Mouse (Mus musculus) C2C12 (cell line): ENCODE measurements around the gene Rbm8a.

ENCODE experiments used
- CTCF ChIP-seq: IDR thresholded peaks from one replicate; pipeline ENCODE4 v1.5.1; 2011; ENCODE audit not compliant: control insufficient read depth, insufficient read depth, insufficient read length
- MAX ChIP-seq: IDR thresholded peaks from one replicate; pipeline ENCODE4 v1.6.1; 2011; ENCODE audit warnings: mild to moderate bottlenecking, control low read depth
- MYOG ChIP-seq: IDR thresholded peaks from one replicate; pipeline ENCODE4 v1.6.1; 2011; ENCODE audit not compliant: control insufficient read depth, insufficient read length; ENCODE audit errors: extremely low read depth

- TF ChIP-seq CTCF, result no peak
- TF ChIP-seq MYOG, result no peak
- no peak for TF ChIP-seq MAX
These were observed 30.7 kb upstream of the Rbm8a start for GRCm38 (mm10) chr3:96599069-96599393.
